Mouse (Mus musculus) 416B (cell line): ENCODE results near the gene Kdm4c.
A peak's percentile ranks its signal among the peaks of the same experiment; 100 is the strongest.
"Not testable (repeated sequence)": the region's sequence is repeated elsewhere in the genome, so short reads cannot be mapped to it uniquely, and the experiment has no call there.

Experiments
- DNase-seq: peaks from one replicate; pipeline ENCODE4 v3.0.0; 2011; ENCODE audit warnings: low read depth

Gene Kdm4c

DNA sequence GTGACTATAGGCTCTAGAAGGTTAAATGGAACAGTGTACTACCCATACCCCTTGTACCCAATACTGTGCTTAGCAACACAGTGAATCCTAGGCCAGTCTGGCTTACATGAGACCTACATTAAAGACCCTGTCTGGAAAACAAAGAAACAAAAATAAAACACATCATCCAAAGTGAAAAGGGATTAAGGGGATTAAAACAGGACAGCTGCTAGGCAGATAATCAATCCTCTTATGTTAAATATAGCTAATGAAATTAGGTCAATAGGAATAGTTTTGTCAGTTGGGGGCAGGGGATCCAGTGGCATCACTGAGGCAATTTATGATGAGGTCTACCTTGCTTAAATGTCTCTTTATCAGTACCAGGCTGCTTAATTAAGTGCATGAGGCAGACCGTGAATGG is at the start of gene Kdm4c:
Gene Kdm4c (plus strand): TSS at position 322 of the 400 bp plus-strand sequence.
- DNase-seq: no peak

GRCm38 (mm10) chr4:74201281-74201811 is 41.0 kb upstream of the Kdm4c start:
- peak; percentile 3 for DNase-seq

DNA sequence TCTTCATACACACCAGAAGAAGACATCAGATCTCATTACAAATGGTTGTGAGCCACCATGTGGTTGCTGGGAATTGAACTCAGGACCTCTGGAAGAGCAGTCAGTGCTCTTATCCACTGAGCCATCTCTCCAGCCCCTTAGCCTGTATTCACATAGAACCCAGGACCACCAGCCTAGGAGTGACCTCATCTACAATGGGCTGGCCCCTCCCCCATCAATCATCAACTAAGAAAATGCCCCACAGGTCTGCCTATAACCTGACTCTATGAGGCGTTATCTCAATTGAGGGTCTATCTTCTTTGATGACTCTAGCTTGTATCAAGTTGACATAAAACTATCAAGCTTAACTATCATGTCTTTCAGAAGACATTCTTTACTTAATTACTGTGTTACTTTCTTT is 20.5 kb upstream of the Kdm4c start:
- not testable (repeated sequence) for DNase-seq

- DNase-seq: peak; percentile 46
Observed at GRCm38 (mm10) chr4:74222360-74222759, 19.9 kb upstream of the Kdm4c start.

DNA sequence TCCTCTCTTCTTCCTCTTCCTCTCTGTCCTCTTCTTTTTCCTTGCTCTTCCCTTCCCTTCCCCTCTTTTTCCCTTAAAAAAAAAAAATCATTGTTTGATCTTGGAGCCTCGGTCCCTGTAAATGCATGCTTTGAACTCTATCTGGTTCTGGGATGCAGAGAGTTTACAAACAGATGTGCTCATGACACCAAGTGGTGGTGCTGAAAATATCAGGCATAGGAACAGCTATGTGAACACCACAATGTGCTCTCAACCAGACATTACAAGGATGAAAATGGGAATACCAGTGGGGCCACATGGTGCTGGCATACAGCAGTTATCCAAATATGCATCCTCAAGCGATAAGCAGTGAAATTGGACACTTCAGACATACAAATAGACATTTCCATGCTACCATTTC is 18.1 kb upstream of the Kdm4c start:
- DNase-seq: no peak

DNA sequence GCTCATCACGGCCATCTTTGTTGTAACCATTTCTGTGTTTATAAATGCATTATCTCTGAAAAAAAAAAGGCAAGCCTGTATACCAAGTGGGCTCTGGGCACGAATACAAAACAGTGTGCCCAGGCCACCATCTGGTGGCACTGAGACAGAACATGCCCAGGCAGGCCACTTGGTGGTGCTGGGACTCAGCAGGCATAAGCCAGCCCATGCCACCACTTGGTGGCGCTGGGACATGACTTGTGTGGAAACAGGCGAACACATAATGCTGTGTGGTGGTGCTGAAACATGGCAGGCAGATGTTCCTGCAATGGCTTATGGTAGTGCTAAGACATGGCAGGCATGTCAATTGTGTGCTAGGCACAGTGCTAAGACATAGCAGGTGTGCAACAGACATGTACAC is 11.3 kb upstream of the Kdm4c start:
- peak; percentile 81 for DNase-seq

DNA sequence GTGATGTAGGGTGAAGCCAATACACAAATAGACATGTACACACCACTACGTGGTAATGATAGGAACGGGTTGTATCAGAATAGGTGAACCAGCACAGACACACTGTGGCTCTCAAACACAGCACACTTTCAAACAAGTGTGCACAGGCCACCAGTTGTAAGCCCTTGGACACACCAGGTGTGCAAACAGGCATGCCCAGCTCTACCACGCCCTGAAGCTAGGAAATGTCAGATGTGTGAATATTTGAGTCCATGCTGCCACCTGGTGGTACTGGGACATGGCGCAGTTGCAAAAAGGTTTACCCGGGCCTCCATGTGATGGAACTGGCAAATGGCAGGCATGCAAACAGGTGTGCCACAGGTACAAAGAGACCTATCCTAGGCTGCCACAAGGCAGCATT is 10.9 kb upstream of the Kdm4c start:
- DNase-seq: peak; percentile 72

- no peak for DNase-seq
Observed at GRCm38 (mm10) chr4:74233534-74233933, 8.8 kb upstream of the Kdm4c start.

DNA sequence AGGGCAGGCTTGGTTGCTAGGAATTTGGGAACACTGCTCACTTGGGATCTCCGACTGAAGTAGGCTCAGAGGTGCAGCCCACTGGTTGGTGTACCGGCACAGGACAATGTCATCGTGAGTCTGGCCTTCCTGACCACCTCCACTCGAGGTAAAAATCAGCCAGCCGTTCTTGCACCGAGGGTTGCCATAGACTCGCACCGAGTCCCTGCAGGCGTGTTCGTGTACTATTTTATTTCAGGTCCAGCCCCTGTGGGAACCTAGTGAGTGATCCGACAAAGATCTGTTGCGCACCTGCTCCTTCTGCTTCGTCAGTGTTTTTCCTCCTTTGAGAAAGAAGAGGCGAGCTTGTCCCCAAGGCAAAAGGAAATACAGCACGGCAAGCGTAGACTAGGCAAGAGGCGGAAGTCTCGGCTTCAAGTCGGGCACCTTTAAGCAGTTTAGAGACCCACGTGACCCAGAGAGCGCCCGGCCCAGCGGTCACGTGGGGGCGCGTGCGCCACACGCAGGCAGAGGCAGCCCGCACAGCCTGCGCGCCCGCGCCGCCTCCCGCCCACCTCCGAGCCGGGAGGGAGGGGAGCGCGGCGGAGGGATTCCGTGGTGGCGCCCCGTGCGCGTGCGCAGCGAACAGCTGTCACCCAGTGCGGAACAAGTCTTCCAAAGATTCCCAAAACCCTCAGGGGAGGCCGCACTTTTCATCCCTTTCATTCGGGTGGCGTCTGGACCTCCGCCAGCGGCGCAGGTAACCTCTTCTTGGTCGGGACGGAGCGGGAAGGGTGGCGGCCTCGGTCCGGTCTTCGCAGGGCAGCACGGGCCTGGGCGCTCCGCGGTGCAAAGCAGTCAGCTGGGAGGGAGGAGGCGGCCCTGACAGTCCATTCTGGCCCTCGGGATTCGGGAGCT is 9.3 kb downstream of the Kdm4c start:
- peak; percentile 95 for DNase-seq

GRCm38 (mm10) chr4:74252245-74253105 is 10.2 kb downstream of the Kdm4c start:
- DNase-seq: peak; percentile 70

- DNase-seq: no peak
Observed at GRCm38 (mm10) chr4:74257882-74258281, 15.6 kb downstream of the Kdm4c start.

DNA sequence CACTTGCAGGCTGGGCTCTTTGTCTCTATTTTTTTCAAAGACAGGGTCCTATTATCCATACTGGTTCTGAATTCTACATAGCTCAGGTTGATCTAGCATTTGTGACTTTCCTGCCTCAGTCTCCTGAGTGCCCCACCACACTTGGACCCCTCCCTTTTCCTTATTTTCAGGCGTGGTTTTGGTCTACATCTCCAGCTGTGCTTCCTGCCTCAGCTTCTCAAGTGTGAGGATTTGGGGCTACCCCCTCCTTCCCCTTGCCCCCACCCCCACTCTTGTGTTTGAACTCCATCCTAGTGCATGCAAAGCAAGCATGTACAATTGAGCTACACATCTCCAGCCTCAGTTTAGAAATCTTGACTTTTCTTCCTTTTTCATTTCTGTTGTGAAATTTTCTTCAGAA is 16.2 kb downstream of the Kdm4c start:
- no peak for DNase-seq

DNA sequence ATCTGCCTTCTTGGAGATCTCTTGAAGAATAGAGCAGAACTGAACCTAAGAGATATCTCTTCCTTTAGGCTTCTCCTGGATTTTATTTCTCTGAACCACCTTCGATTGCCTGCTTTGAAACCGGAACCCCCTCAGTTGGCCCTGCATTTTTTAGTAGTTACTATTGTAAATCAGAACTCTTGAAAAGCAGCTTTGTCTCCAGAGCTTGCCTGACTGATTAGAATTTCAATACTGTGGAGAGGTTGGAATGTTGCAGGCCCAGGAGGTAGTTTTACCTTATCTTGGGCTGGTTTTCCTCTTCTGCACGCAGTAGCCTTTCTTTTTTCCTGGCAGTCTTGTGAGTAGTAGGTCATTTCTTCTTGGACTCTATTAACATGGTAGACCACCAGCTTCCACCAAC is 17.0 kb downstream of the Kdm4c start:
- DNase-seq: no peak

DNA sequence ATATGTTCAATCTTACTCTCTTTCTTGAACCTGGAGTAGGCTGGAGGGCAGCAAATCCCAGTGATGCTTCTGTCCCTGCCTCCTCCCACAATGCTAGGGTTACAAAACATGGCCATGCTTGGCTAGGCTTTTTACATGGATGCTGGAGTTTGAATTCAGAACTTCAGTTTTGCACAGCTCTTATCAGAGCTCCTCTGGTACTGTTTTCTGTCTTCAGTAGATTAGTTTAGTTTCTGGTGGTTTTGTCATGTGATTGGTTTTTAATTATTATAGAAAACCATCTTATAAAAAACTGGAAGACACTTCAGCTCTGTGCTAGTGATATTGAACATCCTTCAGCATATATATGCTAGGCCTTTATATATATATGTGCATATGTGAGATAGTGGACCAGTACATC is 19.6 kb downstream of the Kdm4c start:
- DNase-seq: no peak

DNA sequence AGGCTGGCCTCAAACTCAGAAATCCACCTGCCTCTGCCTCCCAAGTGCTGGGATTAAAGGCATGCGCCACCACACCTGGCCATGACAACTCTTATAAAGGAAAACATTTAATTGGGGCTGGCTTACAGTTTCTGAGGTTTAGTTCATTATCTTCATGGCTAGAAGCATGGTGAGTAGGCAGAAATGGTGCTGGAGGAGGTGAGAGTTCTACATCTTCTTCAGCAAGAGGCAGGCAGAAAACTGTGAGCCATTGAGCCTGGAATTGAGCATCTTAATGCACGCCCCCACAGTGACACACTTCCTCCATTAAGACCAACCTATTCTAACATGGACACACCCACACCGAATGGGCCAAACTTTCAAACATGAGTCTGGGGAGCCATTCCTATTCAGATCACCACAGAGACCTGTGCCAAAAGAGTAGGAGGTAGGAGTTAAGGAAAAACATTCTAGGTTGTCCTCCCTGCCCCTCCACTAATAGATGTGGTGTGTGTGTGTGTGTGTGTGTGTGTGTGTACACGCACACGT is 22.2 kb downstream of the Kdm4c start:
- no peak for DNase-seq

- DNase-seq: no peak
Observed at GRCm38 (mm10) chr4:74271180-74271579, 28.9 kb downstream of the Kdm4c start.

DNA sequence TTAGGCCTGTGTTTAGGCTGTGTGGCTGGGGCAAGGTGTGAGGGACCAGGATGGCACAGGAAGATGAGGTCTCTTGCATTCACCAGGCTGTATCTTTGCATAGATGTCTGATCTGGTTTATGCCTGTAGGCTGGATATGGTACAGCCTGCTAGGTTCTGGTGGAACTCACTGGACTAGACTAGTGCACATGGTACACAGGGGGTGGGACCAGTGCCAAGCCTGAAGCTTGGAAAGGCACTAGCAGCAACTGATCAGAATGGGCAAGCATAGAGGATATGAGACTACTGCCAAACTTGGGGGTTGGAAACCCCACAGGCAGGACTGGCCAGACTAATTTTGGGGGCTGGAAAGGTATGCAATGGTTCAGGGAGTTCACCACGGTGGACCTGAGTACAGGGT is 35.2 kb downstream of the Kdm4c start:
- no peak for DNase-seq

DNA sequence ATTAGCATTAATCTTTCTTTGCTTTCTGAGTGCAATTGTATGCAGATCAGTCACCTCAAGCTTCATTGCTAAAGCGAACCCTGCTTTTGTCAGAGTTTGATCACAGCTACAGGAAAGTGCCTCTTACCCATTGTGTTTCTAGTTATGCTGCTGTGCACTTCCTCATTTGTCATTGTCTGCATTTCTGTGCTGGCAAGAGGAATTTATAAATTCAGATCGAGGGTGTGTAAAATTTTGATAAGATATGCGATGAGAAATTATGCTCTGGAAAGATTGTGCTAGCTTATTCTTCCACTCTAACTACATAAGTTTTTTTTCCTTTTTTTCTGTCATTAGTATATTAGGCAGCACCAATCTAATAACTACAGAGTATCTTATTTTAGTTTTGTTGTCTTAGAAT is 37.9 kb downstream of the Kdm4c start:
- DNase-seq: peak; percentile 40

- no peak for DNase-seq
Observed at GRCm38 (mm10) chr4:74287851-74288250, 45.6 kb downstream of the Kdm4c start.

GRCm38 (mm10) chr4:74294726-74295125 is 52.4 kb downstream of the Kdm4c start:
- DNase-seq: no peak

GRCm38 (mm10) chr4:74305315-74306105 is 63.2 kb downstream of the Kdm4c start:
- DNase-seq: peak; percentile 53

- no peak for DNase-seq
Observed at GRCm38 (mm10) chr4:74311135-74311534, 68.8 kb downstream of the Kdm4c start.
